Mouse (Mus musculus) bone marrow, adult 2 months (tissue): ENCODE measurements around the gene Ganc. TPM values are rescaled to one million over a fixed set of nuclear protein-coding genes. Genes with fewer than 3 reads are reported as not detected.
A peak's percentile ranks its signal among the peaks of the same experiment; 100 is the strongest.

Experiments
- H3K27ac ChIP-seq: fragments of 200-500 bp; 2 replicates; pipeline ENCODE4 v1.5.1; 2012; ENCODE audit warnings: low read depth, mild to moderate bottlenecking, control low read depth, inconsistent platforms, low read length; ENCODE audit not compliant: control insufficient read depth, poor library complexity, insufficient read depth
- H3K4me1 ChIP-seq: fragments of 200-500 bp; 2 replicates; pipeline ENCODE4 v1.6.1; 2011; ENCODE audit warnings: low read length; ENCODE audit not compliant: control insufficient read depth, insufficient read depth
- H3K4me3 ChIP-seq: fragments of 200-500 bp; replicated peaks from 2 replicates; pipeline ENCODE3; 2011; ENCODE audit warnings: mild to moderate bottlenecking, low read depth, low read length, control low read depth; ENCODE audit not compliant: control insufficient read depth
- CTCF ChIP-seq: fragments of 200-500 bp; IDR thresholded peaks from 2 replicates; pipeline ENCODE4 v1.5.1; 2011; ENCODE audit warnings: low read length, control low read depth; ENCODE audit not compliant: control insufficient read depth, insufficient read depth
- POLR2A ChIP-seq: fragments of 200-500 bp; IDR thresholded peaks from 2 replicates; pipeline ENCODE4 v1.6.1; 2011; ENCODE audit warnings: low read depth, mild to moderate bottlenecking, control low read depth, low read length, borderline replicate concordance; ENCODE audit not compliant: control insufficient read depth
- WGBS: fragments of 180-500 bp; shearing (Covaris S2); methylation state at CpG from one replicate; pipeline ENCODE4 v1.1.7; 2018; 5-methylcytosine and 5-hydroxymethylcytosine counted together
- polyA plus RNA-seq: library from polyadenylated mRNA; stranded (reverse); fragments of >200 nt; gene quantifications from 2 replicates; pipeline ENCODE4 v1.2.4, GENCODE M21; 2011; ENCODE audit warnings: low replicate concordance; ENCODE audit not compliant: missing spikeins, insufficient read depth, insufficient read length

Gene Ganc
- polyA plus RNA-seq, 1 experiment, result 8.0 TPM

DNA sequence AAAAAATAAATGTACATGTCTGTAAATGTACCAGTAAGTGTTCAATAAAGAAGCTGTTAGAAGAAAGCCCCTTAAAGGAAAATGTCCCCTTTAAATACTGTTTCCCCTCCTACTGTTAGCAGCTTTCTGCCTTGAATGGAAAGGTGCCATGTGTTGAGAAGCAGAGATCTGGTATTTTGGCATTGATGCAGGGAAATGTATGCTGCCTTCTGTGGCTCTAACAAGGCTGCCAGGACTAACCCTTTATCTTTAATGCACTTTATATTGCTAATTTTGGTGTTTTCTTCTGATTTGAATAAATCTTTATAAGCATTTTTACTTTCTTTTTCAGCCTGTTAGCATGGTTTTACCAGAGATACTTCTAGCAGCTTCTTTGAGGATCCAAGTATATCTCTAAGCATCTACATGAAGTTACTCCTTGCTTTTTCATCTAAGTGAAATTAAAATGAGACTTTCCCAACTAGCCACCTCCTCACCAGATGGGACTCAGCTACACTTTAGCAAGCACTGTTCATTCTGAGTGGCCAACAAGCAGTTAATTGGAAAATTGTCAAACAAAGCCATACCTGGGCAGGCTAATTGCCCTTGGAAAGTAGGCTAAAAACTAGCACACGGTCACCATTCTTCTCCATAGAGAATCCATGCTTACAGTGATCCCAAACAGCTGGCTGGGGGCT is 11.2 kb downstream of the Ganc start:
- TF ChIP-seq POLR2A (no peak), CTCF (no peak)
- Histone ChIP-seq H3K27ac (no peak overlapping the region), H3K4me3 (no peak overlapping the region), H3K4me1 (no peaks in the 10 kb centered on the region)
- 90% methylated on average over 1 of the region's 1 CpGs for WGBS

GRCm38 (mm10) chr2:120424386-120424785 is 20.7 kb downstream of the Ganc start:
- H3K4me3 ChIP-seq, result no peak overlapping the region
- no peak overlapping the region for H3K27ac ChIP-seq
- TF ChIP-seq POLR2A (no peak), CTCF (no peak)
- no peaks in the 10 kb centered on the region; the same call in 1 of the 2 replicates for H3K4me1 ChIP-seq
- WGBS, result 89% methylated on average over 5 of the region's 5 CpGs

DNA sequence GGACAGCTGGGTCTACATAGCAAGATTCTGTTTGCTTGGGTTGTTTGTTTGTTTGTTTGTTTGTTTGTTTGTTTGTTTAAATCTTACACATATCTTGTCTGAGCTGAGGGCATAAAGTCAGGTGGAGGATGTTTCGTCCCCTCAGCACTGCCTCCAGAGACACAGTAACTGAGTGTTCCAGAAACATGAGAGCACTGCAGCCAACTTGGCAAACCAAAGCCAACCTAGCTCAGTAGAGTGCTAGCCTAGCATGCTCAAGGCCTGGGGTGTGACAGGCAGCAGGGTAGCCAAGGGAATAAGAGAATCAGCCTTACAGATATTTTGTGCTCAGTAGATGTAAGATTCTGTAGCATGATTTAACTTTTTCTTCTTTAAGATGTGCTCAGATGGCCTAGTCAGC is 40.8 kb downstream of the Ganc start:
- TF ChIP-seq CTCF (no peak), POLR2A (no peak)
- Histone ChIP-seq H3K27ac (no peak overlapping the region), H3K4me1 (peaks cover 2% of the 10 kb centered on the region; the same call in 1 of the 2 replicates), H3K4me3 (no peak overlapping the region)
- 93% methylated on average over 1 of the region's 1 CpGs for WGBS

GRCm38 (mm10) chr2:120446373-120446772 is 42.7 kb downstream of the Ganc start:
- Histone ChIP-seq H3K27ac (no peak overlapping the region), H3K4me1 (peaks cover 2% of the 10 kb centered on the region; the same call in 1 of the 2 replicates), H3K4me3 (no peak overlapping the region)
- no peak for TF ChIP-seq CTCF
- TF ChIP-seq POLR2A, result no peak
- WGBS, result 15% methylated on average over 10 of the region's 10 CpGs

DNA sequence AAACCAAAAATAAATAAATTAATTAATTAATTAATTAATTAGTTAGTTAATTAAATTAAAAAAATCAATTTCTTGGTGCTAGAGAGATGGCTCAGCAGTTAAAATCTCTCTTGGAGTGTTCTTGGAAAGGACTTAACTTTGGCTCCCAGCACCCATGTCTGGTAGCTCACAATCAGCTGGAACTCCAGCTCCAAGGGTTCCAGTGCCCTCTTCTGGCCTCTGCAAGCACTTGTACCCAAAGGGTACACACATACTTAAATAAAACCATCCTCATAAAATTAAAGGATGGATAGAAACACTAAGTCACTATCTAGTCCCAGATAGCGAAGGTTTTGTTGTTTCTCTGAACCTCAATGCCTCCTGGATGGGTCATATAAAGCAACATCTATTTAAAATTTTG is 43.6 kb downstream of the Ganc start:
- no peak for TF ChIP-seq POLR2A
- TF ChIP-seq CTCF, result peak; percentile 29; the same call in 1 of the 2 replicates
- Histone ChIP-seq H3K4me1 (peaks cover 2% of the 10 kb centered on the region; the same call in 1 of the 2 replicates), H3K27ac (no peak overlapping the region), H3K4me3 (no peak overlapping the region)
- 84% methylated on average over 1 of the region's 1 CpGs for WGBS

DNA sequence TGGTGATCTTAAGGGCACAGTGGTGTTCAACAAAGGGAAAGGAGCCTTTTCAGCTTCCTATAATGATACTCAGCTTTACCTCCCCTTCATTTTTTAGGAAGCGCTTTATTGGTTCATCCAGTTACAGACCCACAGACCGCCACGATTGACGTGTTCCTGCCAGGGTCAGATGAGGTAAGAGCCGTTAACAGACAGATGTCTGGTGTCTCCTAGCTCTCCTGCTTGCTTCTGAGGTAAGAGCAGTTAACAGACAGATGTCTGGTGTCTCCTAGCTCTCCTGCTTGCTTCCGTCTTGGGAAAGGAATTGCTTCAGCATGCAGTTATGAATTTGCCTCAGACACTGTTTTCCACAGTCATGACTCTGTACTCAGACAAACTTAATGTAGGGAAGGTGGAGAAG is 47.0 kb downstream of the Ganc start:
- Histone ChIP-seq H3K4me1 (peaks cover 2% of the 10 kb centered on the region; the same call in 1 of the 2 replicates), H3K4me3 (no peak overlapping the region), H3K27ac (no peak overlapping the region)
- TF ChIP-seq POLR2A, result no peak
- no peak for TF ChIP-seq CTCF
- 52% methylated on average over 6 of the region's 6 CpGs for WGBS

DNA sequence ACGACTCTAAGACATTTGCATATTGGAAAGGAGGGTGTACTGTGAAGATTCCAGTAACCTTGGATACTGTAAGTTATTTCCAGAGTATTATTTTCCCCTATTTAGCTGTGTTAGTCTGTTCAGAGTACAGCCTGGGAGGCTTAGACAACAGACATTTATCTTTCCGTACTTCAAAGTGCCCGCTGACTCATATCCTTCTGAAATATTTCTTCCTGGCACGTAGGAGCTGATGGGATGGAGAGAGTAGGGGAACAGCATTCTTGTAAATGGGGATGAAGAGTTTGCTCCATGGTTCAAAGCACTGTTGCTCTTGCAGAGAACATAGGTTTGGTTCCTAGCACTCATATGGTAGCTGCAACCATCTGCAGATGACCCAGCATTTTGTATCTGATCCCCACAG is 48.9 kb downstream of the Ganc start:
- Histone ChIP-seq H3K27ac (no peak overlapping the region), H3K4me1 (no peaks in the 10 kb centered on the region; the same call in 1 of the 2 replicates), H3K4me3 (no peak overlapping the region)
- TF ChIP-seq POLR2A (no peak), CTCF (no peak)
- 78% methylated on average over 4 of the region's 4 CpGs for WGBS

- Histone ChIP-seq H3K27ac (no peak overlapping the region), H3K4me3 (no peak overlapping the region), H3K4me1 (no peaks in the 10 kb centered on the region)
- no peak for TF ChIP-seq POLR2A
- TF ChIP-seq CTCF, result no peak
- 26% methylated on average over 2 of the region's 2 CpGs for WGBS
Observed at GRCm38 (mm10) chr2:120454987-120455386, 51.3 kb downstream of the Ganc start.
